Mouse (Mus musculus): Measurements from ENCODE around the gene Tcf25.
A peak's percentile ranks its signal among the peaks of the same experiment; 100 is the strongest.
"Not testable (repeated sequence)": the region's sequence is repeated elsewhere in the genome, so short reads cannot be mapped to it uniquely, and the experiment has no call there.

The Tcf25 gene

DNA sequence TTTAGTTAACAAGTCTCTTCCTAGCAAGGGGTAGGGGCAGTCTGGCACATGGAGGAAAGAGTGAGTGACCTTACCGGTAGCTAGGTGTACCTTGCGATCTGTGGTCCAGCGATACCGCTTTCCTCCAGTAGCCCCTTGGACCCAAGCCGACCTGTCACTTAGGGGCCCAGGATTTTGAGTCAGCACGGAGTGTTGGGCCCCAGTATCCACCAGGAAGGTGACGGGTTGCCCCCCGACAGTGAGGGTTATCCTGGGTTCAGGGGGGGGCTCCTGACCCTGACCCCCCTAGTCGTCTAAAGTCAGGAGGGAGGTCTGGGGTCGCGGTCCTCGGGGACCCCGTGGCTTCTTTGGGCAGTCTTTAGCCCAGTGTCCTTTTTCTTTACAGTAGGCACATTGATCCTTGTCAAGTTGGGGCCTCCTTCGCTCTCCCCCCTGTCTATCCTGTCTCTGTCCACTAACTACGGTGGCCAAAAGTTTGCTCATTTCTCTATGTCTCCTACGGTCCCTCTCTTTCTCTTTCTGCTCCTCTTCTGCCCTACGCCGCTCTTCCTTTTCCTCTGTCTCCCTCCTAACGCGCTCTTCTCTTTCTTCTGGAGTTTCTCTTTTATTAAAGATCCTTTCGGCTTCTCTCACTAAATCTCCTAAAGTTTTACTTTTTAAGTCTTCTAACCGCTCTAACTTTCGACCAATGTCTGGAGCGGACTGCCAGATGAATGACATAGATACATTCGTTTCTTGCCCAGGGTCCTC, 58.2 kb downstream of the Tcf25 start:
- no peak for DNase-seq

DNA sequence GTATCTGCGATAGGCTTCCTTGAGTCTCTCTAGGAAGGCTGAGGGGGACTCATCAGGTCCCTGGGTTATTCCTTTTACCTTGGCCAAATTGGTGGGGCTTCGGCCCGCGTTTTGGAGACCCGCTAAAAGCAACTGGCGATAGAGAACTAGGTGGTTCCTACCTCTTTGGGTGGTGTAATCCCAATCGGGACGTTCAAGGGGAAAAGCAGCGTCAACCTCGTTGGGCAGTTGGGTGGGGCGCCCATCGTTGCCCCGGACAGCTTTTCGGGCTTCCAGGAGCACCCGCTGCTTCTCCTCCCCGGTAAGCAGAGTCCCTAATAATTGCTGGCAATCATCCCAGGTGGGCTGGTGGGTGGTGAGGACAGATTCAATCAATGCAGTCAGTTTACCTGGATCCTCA, 58.8 kb downstream of the Tcf25 start:
- DNase-seq, result no peak

DNA sequence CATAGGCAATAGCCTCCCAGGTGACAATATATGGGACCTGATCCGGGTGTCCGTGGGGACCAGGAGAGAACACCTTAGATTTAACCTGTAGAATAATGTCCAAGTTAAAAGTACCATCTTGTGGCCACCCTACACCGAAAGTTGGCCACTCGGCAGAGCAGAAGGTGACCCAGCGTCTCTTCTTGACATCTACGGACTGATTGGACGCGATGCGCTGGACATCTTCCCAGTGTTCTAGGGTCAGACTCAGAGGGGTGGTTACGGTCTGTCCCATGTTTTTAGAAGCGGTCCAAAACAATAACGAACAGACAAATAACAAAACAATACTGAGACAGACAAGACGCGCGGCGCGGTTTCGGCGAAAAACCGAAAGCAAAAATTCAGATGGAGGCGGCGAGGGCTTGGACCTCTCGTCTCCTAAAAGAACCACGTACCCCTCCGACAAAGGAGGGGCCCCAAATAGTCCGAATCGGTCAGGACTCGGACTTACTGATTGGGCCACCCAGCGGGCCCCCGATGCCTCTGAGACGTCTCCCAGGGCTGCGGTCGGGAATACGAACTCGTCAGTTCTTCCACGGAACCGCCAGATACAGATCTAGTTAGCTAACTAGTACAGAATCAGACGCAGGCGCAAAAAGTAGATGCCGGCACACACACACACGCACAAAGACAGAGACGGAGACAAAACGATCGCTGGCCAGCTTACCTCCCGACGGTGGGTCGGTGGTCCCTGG, 59.9 kb downstream of the Tcf25 start:
- not testable (repeated sequence) for DNase-seq

DNA sequence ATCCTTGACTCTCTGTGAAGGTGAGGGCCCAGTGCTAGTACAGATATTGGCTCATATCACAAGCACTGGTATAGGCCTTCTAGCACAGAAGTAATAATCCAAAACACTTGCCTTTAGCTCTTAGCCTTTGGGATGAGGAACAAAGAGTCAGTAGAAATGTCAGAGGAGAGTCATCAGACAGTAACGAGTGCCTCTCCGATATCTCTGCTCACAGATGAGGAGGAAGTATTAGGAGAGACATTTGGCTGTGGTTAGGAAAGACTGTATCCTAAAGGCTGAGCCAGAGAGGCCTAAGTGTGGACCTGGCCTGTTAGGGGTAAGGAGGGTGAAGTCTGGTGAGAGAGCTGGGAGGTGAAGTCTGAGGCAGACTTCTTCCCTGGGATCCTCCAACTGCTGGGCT, 68.2 kb downstream of the Tcf25 start:
- no peak for DNase-seq

DNA sequence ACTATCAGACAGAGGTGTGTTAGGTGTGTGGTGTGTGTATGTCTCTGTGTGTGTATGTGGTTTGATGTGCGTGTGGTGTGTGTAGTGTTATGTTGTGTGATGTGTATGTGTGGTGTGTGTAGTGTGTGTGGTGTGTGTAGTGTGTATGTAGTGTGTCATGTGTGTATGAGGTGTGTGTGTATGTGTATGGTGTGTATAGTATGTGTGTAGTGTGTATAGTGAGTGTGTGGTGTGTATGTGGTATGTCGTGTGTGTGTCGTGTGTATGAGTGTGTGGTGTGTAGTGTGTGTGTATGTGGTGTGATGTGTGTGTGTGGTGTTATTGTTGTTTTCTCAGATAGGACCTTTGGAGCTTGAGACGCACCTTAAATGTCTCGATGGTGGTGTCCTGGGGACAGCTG, 68.8 kb downstream of the Tcf25 start:
- DNase-seq, result no peak

DNA sequence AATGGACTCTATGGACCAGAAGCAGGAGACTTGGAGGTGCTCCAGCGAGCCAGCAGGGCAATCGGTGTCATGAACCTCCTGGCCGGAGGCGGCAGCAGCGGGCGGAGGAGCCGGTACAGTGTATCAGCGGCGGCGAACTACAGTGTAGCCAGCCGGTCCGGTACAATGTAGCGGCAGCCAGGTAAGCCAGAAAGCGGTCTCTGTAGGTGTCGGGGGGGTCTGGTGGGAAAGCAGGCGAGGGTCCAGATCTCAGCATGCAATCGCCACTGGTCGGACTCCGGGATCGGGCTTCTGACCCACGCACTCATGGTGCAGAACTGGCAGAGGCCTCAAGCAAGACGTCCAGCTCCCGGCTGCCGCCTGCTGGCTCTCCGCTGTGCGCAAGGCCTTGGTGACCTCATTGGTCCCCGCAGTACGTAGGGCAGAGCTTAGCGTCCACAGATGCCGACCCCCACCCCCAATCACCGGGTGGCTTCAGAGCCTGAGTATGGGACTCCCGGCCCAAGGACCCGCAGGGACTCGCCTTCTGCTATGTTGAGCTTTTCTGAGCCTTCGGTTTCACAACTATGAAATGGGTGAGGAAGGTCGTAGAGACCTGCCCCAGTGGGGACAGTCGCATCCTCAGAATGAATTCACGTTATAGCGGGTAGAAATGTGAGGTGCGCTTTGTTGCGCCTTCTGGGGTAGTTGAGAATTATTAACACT, 69.5 kb downstream of the Tcf25 start:
- DNase-seq, result peak; percentile 94

DNA sequence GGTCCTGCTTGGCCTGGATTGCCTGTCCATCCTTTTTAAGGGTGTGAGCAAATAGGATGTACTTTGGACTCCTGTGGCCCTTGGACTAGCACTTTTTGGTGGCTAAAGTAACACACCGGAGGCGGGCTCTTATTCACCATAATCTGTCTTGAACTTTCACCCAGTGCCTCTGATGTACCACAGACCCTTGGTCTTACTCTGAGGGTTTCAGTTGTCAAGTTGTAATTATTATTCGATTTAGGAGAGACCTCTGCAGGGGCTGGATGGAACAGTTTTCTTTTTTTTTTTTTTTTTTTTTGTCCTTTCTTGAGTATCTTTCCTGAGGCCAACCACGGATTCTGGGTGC, 70.0 kb downstream of the Tcf25 start:
- DNase-seq, result peak; percentile 24

DNA sequence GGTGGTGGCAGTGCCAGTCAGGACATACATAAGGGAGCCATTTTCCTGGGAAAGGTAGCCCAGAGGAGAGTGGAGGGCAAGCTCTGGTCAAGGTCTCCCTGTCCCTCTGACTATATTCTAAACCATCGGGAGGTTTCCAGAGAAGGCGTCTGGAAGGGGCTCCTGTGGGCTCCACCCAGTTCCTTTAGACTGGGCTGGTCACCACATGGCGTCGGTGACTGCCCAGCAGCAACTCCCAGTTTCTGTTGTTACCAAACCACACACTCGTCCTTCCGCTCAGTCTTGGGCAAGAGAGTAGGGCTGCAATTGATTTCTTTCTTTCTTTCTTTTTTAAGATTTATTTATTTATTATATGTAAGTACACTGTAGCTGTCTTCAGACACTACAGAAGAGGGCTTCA, 70.6 kb downstream of the Tcf25 start:
- DNase-seq, result no peak

DNA sequence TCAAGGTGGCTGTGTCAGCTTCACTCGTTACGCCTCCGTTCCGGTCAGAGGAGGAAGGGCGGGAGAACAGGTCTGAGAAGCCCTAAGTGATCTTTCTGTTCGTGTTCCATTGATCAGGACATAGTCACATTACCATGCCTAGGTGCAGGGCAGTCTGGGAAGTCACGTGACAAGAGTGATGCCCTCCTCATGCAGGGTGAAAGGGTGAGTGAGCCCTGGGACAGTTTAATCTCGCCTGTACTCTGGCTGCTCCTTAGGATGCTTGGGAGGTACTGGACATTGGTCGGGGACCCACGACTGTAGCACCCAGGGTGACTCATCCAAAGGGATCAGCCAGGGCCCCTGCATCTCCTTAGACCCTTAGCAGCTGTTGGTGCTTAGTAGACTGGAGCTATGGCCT, 72.4 kb downstream of the Tcf25 start:
- DNase-seq, result no peak

DNA sequence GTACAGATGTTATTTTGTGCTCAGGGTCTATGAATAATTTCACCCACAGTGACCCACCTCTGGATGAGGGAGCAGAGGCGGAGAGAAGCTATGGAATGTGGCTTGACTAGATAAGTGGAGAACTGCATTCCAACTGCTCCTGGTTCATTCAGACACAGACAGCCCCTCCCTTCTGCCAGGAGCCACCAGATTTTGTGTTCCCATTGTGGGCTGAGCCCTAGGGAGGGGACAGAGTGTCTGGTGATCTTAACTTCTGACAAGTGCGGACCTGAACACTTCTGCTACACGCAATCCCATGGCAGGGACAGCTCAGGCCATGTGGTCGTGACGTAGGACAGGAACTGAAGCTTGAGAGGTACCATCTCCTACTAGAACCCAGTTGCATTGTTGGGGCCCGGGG, 73.2 kb downstream of the Tcf25 start:
- no peak for DNase-seq

DNA sequence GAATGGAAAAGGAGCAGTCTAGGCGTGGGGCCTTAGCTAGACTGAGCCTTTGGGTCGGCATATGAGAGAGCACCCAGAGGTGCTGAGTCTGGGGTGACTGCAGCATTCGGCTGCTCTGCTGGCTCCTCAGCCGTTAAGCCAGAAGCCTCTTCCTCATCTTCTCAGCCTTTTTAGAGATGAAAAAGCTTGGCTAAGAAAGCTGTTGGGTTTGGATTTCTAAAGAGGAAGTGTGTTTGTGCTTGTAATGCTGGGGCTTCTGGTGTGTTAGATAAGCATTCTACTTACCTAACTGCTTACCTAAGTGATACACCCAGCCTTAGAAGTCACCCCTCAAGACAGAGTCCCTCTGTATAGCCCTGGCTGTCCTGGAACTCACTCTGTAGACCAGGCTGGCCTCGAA, 77.2 kb downstream of the Tcf25 start:
- no peak for DNase-seq

DNA sequence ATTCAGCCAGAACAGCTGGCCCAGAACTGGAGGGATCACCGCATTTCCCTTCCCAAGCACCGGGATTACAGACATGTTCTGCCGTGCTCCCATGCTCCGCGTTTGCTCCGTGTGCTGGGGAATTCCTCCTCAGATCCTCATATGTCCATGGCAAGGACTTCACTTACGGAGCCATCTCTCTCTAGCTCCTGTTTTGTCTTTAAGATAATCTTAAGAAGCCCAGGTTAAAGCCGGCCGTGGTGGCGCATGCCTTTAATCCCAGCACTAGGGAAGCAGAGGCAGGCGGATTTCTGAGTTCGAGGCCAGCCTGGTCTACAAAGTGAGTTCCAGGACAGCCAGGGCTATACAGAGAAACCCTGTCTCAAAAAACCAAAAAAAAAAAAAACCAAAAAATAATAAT, 78.2 kb downstream of the Tcf25 start:
- DNase-seq, result not testable (repeated sequence)

DNA sequence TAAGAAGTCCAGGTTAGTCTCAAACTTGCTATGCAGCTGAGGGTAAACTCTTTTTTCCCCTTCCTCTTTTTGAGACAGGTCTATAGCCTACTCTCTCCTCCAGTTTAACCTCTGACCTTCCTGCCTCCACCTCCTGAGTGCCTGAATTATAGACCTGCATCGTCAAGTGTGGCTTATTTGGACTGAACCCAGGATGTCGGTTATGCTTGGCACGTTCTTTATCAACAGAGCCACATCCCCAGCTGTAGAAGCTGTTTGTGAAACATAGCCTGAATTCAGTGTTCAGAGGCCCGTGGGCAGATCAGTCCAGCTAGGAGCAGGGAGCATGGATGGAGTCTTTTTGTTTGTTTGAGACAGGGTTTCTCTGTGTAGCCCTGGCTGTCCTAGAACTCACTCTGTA, 78.6 kb downstream of the Tcf25 start:
- DNase-seq, result no peak

DNA sequence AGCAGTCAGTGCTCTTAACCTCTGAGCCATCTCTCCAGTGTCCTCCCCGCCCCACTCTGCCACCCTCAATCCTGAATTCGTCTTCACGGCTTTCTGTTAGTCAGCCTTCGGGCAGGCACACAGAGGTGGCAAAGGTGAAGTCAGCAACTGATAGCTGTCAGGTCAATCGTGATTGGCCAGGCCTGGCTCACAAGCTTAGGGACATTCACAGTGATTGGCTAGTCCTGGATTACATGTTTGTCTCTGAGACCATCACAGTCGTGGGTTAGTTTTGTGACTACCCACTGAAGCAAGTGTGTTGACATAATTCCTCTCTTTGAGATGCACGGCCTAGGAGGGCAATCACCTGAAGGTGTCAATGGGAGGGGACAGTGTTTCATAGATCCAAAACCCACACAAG, 79.7 kb downstream of the Tcf25 start:
- DNase-seq, result no peak
